Mouse (Mus musculus): Measurements from ENCODE around the gene Siah2.

The Siah2 gene

DNA sequence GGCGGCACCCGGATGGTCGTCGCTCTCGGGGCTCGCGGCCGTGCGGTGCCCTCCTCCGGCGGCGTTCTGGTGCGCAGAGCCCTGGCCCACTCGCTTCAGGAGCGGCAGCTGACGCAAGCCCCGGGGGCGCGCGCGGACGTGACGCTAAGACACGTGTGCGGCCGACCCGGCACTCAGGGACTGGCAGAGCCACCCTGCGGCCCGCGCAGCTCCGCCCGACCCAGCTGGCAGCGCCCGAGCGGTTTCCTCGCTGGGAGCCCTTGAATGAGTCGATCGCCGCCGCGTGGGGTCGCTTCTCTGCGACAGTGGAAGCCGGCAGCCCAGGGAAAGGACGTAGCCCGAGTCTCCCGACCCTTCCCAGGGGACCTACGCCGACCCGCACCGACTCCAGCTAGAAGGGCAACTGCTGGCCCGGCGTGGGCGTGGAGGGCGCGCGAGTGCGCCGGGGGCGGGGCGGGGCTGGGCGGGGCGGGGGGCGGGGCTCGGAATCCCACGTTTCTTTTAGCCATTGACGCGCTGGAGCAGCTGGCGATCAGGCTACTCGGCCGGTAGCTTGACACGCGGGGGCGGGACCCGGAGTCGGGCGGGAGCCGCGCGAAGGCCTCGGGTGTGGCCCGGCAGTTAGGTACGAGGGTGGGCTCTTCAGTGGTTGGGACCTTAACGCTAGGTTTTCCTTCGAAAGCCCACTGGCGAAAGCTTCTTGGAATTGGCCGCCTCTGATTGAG is at the start of gene Siah2:
TSS of gene Siah2 (minus strand) at position 404 of the 725 bp plus-strand sequence.
- peak; percentile 90 for DNase-seq (ENCODE audit: low spot score in 2 of 2)

DNA sequence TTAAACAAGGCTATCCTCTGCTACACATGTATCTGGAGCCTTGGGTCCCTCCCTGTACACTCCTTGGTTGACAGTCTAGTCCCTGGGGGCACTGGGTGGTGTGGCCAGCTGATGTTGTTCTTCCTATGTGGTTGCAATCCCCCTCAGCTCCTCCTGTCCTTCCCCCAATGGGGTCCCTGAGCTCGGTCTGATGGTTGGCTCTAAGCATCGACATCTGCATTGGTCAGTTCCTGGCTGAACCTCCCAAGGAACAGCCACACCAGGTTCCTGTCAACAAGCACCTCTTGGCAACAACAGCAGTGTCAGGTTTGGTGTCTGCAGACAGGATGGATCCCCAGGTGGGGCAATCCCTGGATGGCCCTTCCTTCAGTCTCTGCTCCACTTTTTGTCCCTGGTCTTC is 47.3 kb upstream of the Siah2 start:
- DNase-seq (ENCODE audit: low spot score in 2 of 2): no peak

DNA sequence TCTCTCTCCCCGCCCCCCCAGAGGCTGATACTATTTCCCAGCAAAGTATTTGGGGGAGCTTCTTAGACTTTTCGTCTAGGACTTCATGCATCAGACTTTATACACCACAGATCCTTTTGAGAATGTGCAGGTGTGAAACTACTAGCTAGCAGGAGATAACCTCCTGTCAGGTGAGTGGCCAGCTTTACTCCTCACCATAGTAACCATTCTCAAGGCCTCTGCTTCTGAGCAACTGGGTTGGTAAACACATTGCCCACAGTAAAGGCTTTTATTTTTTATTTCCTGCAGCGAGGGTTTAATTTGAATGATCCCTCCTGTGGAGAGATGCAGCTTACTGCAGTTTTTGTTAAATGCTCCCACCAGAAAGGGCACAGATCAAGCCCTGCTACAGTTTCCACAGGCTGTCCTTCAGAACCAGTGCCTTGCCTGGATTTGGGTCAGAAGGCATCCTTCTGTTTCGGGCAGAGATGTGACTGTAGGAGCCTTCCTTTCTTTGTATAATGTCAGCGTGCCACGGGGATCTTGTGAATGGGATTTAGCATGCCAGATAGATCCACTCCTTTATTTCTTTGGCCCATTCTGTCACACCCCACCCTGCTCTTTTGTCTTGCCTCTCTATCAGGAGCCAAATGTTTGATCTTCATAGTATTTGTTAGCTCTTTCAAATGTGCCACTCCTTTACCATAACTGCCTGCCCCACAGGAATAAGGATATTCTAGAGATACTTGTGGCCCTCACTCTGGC is 46.3 kb upstream of the Siah2 start:
- no peak for DNase-seq (ENCODE audit: low spot score in 2 of 2)

DNA sequence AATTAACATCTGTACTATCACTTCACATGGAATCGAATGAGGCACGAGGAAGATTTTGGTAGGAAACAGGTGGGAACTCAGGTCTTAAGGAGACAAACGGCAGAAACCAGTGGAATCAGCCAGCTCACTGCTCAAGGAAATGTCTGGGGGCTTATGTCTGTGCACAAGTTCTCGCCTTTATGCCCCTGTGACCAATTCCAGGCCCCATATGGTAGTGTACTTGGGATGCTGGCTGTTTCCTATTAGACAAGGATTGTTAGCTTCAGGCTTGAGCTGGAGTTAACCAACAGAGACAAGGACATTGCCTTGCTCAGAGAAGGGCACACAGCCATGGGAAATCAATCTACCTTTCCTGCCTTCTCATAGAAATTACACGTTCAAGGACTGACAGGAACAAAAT is 39.3 kb upstream of the Siah2 start:
- no peak for DNase-seq (ENCODE audit: low spot score in 2 of 2)

DNA sequence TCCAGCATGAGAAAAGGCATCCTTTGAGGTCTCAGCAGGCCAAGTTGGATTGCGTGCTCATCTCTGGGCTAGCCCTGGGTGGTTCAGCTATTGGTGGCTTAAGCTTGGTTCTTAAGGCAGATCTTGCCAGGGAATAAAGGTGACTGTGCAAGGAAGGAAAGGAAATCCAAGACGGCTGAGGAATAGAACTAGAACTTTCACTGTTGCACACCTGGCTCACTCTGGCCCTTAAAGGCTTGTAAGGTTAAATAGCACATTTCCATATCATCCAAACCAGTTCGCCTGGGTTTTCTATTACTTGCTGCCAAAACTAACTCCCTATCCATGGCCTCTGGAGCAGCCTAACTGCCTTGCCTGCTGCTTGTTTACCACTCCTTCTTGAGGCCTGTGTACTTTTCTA is 38.4 kb upstream of the Siah2 start:
- DNase-seq (ENCODE audit: low spot score in 2 of 2): no peak

DNA sequence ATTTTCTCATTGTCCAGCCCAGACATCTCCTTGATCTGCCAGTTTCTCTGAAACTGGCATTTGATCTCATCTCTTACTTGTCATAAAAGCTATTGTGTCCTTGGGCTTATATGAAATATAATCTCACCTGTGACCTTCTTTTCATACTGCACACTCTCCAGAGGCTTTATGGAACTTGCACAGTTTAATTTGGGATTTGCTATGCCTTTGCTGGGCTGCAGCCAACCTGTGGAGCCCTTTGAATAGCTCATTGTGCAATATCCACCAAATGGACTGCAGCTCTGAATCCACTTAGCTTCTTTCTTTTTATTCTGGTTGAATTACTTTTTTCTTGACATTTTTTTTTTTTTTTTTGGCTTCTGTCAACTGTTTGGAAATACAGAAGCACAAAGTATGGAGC is 37.3 kb upstream of the Siah2 start:
- DNase-seq (ENCODE audit: low spot score in 2 of 2): no peak

DNA sequence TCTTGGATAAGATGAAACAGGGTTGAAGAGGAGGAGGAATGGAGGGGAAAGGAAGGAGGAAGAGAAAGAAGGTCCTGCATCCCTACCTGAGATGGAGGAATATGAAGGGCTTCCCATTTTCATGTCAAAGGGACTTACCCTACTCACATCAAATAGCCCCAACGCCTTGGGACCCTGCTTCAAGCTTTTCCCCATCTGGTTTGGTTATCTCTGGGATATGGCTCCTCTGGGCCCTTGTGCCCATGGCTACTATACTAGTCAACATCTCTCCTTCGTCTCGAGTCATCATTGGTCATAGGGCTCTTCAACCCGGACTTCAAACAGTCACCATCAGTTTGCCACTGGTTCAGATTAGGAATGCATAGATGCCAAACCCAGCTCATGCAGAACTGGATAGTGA is 35.4 kb upstream of the Siah2 start:
- no peak for DNase-seq (ENCODE audit: low spot score in 2 of 2)

DNA sequence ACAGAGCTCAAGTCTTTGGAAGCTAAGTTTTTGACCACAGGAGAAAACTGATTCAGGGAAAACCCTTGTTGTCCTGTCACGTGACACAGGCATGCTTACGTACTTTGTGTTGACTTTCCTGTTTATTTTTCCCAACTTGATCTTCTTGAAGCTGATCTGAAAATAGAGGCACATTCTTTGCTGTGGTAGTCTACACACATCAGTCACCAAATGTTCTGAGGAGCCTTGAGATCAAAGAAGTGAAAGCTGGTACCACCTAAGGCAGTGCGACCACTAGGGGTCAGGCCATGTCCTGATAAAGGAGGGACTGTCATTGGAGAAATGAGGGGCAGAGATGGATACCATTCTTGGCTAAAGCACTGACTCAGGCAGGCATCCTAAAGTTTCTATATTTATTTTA is 34.8 kb upstream of the Siah2 start:
- no peak for DNase-seq (ENCODE audit: low spot score in 2 of 2)

DNA sequence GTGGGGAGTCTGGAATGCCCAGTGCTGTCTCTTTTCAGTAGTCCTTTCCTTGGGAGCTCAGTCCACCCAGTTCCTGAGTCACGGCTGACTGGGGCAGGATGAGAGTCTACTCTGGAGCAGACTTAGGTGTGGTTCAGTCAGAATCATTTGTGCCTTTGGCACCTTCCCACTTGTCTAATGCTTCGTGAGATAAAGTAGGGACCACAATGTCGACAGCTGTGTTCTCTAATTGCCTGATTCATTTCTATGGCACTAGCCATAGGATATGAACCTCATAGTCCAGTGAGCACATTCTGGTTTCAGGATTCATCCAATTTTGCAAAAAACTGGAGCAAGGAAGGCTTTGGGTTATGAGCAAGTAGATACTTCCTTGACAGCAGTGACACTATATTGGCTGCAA is 34.2 kb upstream of the Siah2 start:
- DNase-seq (ENCODE audit: low spot score in 2 of 2): no peak

DNA sequence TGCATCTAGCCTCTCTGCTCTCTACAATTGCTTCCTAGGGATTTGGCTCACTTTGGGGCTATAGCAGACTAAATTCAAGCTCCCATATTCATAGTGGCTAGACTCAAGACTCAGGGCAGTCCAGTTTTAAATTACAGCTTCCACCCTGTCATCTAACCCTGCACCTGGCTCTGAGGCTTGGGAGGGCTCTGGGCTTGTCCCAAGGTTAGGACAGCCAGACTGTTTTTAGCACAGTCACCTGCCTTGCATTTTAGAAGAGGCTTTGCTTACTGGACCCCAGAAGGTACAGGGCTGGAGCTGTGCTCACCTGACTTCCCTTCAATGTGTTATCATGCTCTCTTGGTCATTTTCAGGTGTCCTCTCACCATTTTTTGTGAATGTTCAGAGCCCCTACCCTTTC is 32.6 kb upstream of the Siah2 start:
- DNase-seq (ENCODE audit: low spot score in 2 of 2): no peak

DNA sequence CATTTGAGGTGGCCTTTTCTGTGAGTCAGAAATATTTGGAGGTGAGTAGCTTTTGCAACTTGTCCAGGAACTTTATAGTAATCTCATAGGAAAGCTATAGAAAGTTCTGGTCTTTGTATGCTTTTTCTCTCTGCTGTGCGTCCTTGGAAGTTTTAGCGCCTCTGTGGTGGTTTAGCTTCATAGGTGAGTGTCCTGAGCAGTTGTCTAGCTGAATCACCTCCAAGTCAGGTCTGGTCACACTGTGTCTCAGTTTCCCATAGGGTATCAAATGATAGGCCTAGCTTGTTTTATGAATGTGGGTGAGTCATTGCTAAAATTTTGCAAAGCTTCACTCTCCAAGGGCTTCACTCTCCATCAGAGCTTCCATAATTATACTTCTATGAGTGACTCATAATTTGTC is 31.5 kb upstream of the Siah2 start:
- DNase-seq (ENCODE audit: low spot score in 2 of 2): no peak

DNA sequence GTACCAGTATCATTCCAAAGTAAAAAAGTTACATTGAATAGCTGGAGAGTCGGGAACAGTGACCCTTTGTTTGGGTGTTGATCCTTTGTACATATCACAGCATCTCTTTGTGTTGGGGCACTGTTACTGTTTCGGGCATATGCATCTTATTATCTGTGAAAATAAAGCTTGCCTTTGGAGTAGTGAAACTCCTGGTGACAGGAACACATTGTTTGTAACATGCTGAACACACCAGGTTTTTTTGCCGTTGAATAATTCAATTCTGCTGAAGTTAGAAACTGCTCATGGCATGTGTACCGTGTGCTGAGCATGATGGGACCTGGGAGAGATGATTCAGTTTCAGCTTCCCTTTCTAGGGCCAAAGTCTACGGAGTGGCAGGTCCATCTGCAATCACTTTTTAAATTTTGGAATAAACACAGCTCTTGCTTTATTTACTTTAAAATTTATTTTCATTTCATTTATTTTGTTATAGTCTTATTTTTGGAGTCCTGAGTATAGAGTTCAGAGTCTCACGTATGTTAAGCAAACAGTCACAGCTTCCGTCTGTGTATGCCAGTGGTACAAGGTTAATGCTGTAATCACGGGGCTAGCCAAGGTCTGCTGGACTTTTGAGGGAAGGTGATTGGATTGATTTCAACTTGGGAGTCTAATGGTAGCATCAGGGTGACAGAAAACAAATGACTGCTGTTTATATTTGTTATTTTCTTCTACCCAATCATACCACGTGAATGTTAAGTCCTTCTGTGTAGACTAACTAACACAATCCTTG is 27.4 kb upstream of the Siah2 start:
- DNase-seq (ENCODE audit: low spot score in 2 of 2): no peak

DNA sequence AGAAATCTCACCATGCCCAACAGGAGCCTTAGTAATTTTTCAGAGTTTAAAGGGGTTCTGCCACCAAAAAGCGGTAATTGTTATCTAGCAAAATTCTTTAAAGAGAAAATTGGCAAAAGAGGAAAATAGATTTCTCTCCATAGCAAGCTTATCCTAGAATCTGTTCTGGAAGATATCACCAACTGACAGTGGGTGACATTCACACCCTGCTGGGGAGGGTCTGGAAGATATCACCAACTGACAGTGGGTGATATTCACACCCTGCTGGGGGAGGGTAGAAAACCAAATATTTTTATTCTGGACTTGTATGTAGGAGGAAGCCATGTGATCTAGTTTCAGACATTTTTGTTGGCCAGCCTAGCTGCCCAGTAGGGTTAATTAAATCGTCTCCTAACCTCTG is 24.5 kb upstream of the Siah2 start:
- no peak for DNase-seq (ENCODE audit: low spot score in 2 of 2)

DNA sequence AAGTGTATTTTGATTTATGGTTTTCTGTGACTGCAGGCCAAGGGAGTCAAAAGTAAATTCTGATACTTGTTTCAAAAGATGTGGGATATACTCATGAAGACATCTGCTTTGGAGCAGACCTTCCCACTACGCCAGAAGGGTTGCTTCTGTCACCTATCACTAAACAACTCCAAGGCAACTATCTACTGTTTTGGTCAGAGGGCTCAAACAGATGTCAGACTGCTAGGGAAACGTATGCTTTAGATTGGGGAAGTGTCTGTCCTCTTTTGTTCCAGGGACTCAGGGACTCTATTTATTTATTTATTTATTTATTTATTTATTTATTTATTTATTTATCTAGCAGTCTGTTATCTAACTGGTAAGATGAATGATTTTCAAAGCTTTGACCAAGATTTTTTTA is 22.6 kb upstream of the Siah2 start:
- no peak for DNase-seq (ENCODE audit: low spot score in 2 of 2)

DNA sequence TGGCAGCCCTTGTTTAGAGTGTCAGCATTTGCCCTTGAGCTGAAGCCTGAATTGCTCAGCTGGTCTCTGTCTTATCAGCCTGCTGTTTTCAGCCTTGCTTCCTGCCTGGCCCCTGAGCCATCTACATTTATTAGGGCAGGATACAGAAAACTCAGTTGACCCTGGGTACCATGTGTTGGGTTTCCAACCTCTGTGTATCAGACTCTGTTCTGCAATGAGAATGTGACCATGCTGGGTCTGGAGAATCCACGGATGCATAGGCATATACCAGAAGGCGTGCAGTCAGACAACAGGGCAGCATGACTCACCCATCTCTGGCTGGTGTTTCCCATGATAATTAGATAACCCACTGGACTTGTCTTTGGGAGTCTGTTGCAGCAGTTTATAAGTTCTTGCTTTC is 21.8 kb upstream of the Siah2 start:
- no peak for DNase-seq (ENCODE audit: low spot score in 2 of 2)

DNA sequence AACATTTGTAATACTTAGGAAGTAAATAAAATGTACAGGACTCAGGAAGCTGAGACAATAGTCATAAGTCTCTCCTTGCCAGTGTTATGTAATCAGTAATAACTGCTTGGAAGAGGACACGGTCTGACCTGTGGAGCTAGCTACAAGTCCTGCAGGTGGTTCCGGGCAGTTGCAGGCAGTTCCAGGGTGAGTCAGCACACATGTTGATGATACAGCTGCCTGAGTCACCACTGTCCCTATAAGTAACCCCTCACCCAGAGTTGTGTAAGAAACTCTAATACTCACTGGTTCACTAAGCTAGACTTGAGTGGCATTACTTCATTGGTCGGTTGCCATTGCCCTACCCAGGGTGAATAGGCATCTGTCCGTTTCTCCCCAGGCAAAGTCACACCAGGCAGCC is 21.0 kb upstream of the Siah2 start:
- DNase-seq (ENCODE audit: low spot score in 2 of 2): no peak

DNA sequence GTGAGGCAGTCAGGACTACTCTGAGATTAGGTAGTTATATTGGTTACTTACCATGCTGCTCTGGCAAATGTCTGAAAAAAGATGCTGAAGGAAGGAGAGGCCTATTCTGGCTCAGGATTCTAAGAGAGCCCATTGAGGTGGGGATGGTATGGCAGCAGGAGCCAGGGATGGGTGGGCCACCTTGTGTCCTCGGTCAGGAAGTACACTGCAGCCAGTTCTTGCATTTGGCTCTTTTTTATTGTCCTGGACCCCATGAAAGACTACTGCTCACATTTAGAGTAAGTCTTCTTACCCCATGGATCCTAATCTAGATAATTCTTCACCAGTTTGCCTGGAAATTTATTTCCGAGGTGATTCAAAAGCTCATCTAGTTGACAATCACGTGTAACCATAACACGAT is 12.3 kb upstream of the Siah2 start:
- no peak for DNase-seq (ENCODE audit: low spot score in 2 of 2)

DNA sequence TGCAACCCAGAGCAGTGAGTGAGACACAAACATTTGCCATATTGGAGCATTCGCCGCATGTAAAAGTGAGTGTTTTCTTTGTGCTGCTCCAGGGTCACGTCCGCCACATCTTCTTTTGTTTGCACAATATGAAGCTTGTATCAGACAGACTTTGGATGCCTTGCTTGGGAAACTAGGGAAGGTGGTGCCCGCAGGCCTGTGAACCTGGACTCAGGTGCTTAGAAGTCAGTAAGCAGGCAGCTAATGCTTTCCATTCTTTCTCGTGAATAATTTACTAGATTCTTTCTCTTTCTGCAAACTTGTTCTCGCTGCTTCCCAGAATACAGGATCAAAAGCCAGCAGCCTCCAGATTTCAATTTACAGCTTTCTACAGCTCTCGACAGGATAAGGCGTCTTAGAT is 11.5 kb upstream of the Siah2 start:
- DNase-seq (ENCODE audit: low spot score in 2 of 2): no peak

DNA sequence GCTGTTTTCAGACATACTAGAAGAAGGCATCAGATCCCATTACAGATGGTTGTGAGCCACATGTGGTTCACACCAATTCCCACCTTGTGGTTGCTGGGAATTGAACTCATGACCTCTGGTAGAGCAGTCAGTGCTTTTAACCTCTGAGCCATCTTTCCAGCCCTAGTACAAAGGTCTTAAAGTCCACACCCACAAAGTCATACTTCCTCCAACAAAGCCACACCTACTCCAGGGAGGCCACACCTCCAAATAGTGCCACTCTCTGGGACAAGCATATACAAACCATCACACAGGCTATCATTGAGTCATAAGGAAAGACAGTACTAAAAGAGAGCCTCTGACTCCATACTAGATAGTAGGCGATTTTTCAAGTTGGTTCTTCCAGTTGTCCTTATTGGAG is 10.1 kb upstream of the Siah2 start:
- DNase-seq (ENCODE audit: low spot score in 2 of 2): no peak

DNA sequence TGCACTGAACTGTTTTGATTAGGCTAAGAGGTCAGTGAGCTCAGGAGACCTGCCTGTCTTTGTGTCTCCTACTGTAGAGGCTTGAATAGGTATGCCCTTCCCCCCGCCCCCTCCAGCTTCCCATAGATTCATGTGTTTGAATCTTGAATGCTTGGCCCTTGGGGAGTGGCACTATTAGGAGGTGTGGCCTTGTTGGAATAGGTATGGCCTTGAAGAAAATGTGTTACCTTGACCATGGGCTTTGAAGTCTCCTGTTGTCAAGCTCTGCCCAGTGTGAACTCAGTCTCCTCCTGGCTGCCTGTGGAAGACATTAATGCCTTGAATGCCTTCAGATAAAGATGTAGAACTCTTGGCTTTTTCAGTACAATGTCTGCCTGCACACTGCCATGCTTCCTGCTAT is 9.2 kb upstream of the Siah2 start:
- DNase-seq (ENCODE audit: low spot score in 2 of 2): no peak

DNA sequence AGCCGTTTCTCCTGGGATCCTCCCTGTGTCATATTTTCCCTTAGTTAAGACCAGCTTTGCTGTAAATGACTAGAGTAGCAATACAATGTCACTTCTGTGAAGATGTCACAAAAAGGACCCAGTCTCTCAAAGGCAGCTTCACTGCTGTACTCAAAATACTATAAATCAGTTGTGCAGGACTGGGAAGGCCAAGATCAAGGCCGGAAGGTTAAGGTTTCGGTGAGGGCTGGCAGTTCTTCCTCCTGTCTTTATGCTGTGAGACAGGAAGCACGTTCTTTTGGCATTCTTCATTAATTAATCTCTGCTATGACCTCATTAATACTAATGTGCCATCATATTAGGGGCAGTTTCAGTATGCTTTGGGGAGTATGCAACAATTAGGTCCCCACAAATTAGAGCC is 5.7 kb upstream of the Siah2 start:
- DNase-seq (ENCODE audit: low spot score in 2 of 2): no peak

DNA sequence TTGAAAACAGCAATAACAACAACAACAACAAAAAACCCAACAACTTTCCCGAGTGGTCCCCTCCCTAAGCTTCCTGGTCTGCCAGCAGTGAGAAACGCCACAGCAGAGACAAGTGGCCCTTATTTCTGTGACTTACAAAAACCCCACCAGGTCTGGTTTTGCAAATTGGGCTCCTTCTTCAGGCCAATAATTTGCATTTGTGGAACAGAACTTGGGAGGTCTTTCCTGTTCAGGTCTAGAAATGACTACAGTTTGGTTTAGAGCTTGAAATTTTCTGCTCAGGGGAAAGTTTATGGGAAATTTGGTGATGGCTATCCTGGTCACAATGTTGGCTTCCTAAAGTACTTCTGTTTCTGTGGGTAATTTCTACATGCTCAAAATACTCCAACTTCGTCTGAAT is 4.6 kb upstream of the Siah2 start:
- no peak for DNase-seq (ENCODE audit: low spot score in 2 of 2)

DNA sequence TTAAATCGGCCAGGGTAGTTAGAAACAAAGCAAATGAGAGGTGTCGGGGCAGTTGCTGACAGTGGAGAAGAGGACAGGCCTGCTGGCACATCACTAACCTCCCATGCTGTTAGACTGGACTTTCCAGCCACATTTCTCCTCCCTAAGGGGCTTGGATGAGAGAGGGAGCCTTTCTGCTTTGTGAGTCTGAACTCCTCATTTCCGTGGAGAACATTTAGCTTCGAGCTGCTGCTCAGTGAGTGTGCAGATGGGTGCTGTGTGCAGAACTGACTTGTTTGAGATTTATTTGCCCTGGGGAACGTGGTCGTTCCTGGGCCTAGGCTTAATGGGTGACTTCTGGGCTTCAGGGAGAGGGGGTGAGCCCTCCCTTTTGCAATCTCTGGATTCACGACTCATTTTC is 3.3 kb upstream of the Siah2 start:
- DNase-seq (ENCODE audit: low spot score in 2 of 2): no peak

All from frontal cortex, postnatal 25 days (tissue).